Mouse (Mus musculus): Measurements from ENCODE around the gene Polg. TPM values are rescaled to one million over a fixed set of nuclear protein-coding genes. Genes with fewer than 3 reads are reported as not detected.

The Polg gene
- polyA plus RNA-seq, 1 experiment from 2014 or later = 22.0 TPM

DNA sequence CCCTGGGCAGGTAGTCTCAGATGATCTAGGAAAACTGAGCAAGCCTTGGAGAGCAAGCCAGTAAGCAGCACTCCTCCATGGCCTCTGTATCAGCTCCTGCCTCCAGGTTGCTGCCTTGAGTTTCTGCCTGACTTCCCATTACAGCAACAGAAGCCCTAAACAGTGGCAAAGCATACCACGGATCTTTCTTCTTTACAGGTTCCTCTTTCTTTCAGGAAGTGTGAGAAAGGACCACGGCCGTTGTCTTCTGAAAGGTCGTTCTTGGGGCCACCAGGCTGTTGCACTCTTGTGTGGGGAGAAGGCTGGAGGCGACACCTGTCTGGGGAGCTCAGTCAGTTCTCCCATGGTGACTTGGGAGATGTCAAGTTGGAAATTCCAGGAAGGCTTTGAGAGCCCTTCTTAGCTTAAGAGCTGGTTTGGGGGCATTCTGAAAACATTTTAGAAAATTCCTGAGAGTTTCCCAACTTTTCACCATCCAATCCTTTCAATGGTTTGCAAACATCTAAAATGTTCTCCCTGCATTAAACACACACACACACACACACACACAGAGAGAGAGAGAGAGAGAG, 8.8 kb upstream of the Polg start:
- Histone ChIP-seq H3K27me3 (no peaks in the 10 kb centered on the region), H3K4me2 (replicated peaks) (no peak overlapping the region), H3K9ac (replicated peaks) (no peak overlapping the region), H3K4me1 (replicated peaks) (no peaks in the 10 kb centered on the region), H3K9me3 (no peaks in the 10 kb centered on the region), H3K4me3 (replicated peaks) (no peak overlapping the region), H3K36me3 (no peaks in the 10 kb centered on the region), H3K27ac (no peak overlapping the region)
- ATAC-seq = no peak
- 85% methylated on average over 5 of the region's 5 CpGs for WGBS

DNA sequence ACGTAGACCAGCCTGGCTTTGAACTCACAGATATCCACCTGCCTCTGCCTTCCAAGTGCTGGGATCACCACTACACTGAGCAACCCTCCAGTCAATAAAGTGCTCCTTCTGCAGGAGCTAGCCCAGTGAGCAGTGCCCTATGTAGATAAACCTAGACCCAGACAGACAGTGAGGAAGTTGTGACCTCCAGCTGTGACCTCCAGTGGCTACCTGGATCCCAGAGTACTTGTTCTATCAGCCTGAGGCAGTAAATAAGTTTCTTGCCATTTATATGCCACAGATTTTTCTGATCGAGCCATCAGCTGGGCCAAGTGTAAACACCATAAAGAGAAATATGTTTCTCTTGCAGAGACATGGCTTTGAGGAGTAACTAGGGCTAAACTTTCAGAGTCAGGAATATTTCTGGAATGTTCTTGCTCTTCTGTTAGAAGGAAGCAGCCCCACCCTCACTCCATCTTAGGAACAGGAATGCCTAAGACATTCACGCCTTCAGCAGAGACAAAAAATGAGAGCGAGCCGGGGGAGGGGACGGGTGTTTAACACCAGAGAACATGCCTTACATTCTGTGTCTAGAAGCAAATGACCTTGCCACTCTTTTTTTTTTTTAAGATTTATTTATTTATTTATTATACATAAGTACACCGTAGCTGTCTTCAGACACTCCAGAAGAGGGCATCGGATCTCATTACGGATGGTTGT, 7.5 kb upstream of the Polg start:
- Histone ChIP-seq H3K4me1 (replicated peaks) (no peaks in the 10 kb centered on the region), H3K36me3 (no peaks in the 10 kb centered on the region), H3K9ac (replicated peaks) (no peak overlapping the region), H3K27ac (no peak overlapping the region), H3K4me3 (replicated peaks) (no peak overlapping the region), H3K9me3 (no peaks in the 10 kb centered on the region), H3K4me2 (replicated peaks) (no peak overlapping the region), H3K27me3 (peaks cover 7% of the 10 kb centered on the region; the same call in 1 of the 2 replicates)
- no peak for ATAC-seq
- 91% methylated on average over 9 of the region's 9 CpGs for whole genome bisulfite sequencing

DNA sequence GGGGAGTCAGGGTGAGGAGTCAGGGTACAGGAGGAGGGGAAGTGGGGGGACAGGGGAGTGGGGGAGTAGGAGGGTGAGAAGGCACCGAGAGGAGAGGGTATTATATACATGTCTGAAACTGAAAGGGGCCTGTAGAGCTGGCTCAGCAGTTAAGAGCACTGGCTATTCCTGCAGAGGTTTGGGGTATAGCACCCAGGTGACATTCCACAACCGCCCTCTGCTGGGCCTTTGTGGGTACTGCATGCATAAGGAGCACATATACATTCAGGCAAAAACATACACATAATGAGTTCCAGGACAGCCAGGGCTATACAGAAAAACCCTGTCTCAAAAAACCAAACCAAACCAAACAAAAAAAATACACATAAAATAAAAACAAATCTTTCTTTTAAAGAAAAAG, 6.6 kb upstream of the Polg start:
- 55% methylated on average over 2 of the region's 2 CpGs for WGBS

DNA sequence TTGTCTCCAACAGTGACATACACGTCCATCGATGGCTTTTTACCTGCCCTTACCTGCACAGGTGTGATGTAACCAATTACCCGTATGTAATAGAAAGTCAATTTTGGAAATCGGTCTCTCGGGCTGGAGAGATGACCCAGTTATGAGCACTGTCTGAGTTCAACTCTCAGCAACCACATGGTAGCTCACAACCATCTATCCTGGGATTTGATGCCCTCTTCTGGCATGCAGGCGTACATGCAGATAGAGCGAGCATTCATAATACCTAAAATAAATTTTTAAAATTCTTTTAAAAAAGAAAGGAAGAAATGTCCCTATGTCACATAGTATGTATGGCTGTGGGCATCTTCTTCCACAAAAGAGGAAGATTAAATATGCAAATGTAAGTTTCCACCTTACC, 5.3 kb upstream of the Polg start:
- Histone ChIP-seq H3K4me3 (replicated peaks) (no peak overlapping the region), H3K36me3 (no peaks in the 10 kb centered on the region), H3K4me1 (replicated peaks) (peaks cover 13% of the 10 kb centered on the region), H3K9ac (replicated peaks) (no peak overlapping the region), H3K9me3 (no peaks in the 10 kb centered on the region), H3K27me3 (peaks cover 13% of the 10 kb centered on the region; the same call in 1 of the 2 replicates), H3K4me2 (replicated peaks) (no peak overlapping the region), H3K27ac (no peak overlapping the region)
- 70% methylated on average over 7 of the region's 7 CpGs for whole genome bisulfite sequencing
- no peak for ATAC-seq

More for the DNA sequence above, 6.6 kb upstream of the Polg start:
- Histone ChIP-seq H3K9ac (replicated peaks) (no peak overlapping the region), H3K4me1 (replicated peaks) (peaks cover 1% of the 10 kb centered on the region), H3K36me3 (no peaks in the 10 kb centered on the region), H3K27ac (no peak overlapping the region), H3K4me3 (replicated peaks) (no peak overlapping the region), H3K4me2 (replicated peaks) (no peak overlapping the region), H3K9me3 (no peaks in the 10 kb centered on the region), H3K27me3 (peaks cover 13% of the 10 kb centered on the region; the same call in 1 of the 2 replicates)
- no peak for ATAC-seq

DNA sequence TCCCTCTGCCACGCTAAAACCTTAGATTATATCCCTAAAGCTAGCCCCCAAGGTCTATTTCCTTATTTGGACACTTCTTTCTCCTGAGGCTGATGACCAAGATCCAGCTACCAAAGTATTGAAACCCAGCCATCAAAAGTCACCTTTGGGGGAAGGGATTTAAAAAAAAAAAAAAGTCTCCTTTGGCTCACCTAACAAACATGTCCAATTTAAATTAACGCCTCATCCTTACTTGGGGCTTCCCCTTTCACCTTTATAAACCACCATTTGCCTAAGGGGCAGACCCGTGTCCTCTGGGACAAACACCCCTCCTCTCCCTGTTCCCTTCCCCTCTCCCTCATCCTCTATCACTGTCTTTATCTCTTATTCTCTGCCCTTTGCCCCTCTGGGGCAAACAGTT, 4.6 kb upstream of the Polg start:
- no peak overlapping the region for H3K9ac ChIP-seq (replicated peaks)
- no peak overlapping the region for H3K4me2 ChIP-seq (replicated peaks)
- ATAC-seq = no peak
- peaks cover 13% of the 10 kb centered on the region for H3K4me1 ChIP-seq (replicated peaks)
- no peak overlapping the region for H3K4me3 ChIP-seq (replicated peaks)
- H3K9me3 ChIP-seq = no peaks in the 10 kb centered on the region
- H3K27ac ChIP-seq = no peak overlapping the region
- 72% methylated on average over 3 of the region's 3 CpGs for WGBS
- no peaks in the 10 kb centered on the region for H3K36me3 ChIP-seq
- H3K27me3 ChIP-seq = peaks cover 13% of the 10 kb centered on the region; the same call in 1 of the 2 replicates

DNA sequence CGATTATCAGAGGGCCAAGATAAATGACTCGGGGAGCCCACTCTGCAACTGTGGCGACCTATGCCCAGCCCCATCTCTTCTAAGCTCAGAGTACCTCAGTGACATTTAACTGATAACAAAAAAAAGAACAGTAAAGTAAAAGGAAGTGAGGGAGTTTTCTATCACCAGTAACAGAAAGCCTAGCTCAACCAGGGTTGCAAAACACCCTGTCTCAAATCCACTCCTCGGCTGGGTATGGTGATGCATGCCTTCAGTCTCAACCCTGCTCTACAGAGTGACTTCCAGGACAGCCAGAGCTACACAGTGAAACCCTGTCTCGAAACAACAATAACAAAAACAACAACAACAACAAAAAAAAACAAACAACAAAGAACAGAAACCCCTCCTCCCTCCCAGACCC, 3.6 kb upstream of the Polg start:
- H3K27ac ChIP-seq = no peak overlapping the region
- peaks cover 21% of the 10 kb centered on the region for H3K4me1 ChIP-seq (replicated peaks)
- H3K9me3 ChIP-seq = no peaks in the 10 kb centered on the region
- ATAC-seq = no peak
- WGBS = 87% methylated on average over 5 of the region's 5 CpGs
- H3K9ac ChIP-seq (replicated peaks) = no peak overlapping the region
- peaks cover 16% of the 10 kb centered on the region for H3K27me3 ChIP-seq
- H3K36me3 ChIP-seq = no peaks in the 10 kb centered on the region
- H3K4me2 ChIP-seq (replicated peaks) = no peak overlapping the region
- H3K4me3 ChIP-seq (replicated peaks) = no peak overlapping the region

DNA sequence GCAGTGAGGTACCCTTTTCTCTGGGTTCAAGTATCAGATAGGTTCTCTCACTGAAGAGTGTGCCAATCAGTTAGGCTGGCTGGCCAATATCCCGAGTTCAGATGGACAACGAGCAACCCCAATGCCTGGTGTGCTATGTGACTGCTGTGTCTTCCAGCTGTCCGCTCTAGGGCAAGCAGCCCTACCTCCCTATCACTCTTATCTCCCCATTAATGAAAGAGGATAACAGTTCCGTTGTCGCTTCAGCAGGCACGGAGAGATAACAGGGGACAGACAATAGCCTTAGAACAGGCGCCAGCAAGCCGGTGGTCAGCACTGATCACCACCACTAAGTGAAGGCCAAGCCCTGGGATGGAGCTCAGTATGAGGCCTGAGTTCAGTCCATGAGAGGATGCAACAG, 2.8 kb upstream of the Polg start:
- H3K9me3 ChIP-seq = no peaks in the 10 kb centered on the region
- H3K4me3 ChIP-seq (replicated peaks) = no peak overlapping the region
- no peak overlapping the region for H3K9ac ChIP-seq (replicated peaks)
- no peak for ATAC-seq
- H3K4me1 ChIP-seq (replicated peaks) = peaks cover 29% of the 10 kb centered on the region
- H3K36me3 ChIP-seq = no peaks in the 10 kb centered on the region
- H3K4me2 ChIP-seq (replicated peaks) = no peak overlapping the region
- H3K27me3 ChIP-seq = peaks cover 21% of the 10 kb centered on the region
- H3K27ac ChIP-seq = no peak overlapping the region
- WGBS = 52% methylated on average over 8 of the region's 8 CpGs

DNA sequence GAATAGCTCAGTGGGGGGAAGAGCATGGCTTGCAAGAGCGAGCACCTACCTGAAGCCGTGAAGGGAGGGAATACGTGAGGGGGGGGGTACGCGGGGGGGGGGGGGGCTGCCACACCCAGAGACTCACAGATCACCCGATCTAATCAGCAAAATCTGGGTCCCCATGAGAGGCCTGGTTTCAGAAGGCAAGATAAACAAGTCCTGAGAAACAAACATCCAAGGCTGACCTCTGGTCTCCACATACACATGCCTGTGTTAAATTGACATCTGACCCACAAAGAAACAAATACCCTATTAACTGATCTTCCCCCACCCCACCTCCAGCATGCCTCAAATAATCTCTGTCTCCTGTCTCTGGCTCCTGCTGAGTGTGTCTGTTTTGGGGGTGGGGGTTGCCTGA, 1.8 kb upstream of the Polg start:
- Histone ChIP-seq H3K27ac (no peak overlapping the region), H3K9ac (replicated peaks) (no peak overlapping the region), H3K4me3 (replicated peaks) (0 out of 2 replicates have a peak overlapping the region, but pooled peaks have one; percentile 17), H3K27me3 (peaks cover 21% of the 10 kb centered on the region), H3K4me2 (replicated peaks) (peak overlapping the region; percentile 46), H3K4me1 (replicated peaks) (peaks cover 37% of the 10 kb centered on the region), H3K9me3 (no peaks in the 10 kb centered on the region), H3K36me3 (peaks cover 5% of the 10 kb centered on the region)
- ATAC-seq = no peak
- 2% methylated on average over 5 of the region's 6 CpGs for WGBS

DNA sequence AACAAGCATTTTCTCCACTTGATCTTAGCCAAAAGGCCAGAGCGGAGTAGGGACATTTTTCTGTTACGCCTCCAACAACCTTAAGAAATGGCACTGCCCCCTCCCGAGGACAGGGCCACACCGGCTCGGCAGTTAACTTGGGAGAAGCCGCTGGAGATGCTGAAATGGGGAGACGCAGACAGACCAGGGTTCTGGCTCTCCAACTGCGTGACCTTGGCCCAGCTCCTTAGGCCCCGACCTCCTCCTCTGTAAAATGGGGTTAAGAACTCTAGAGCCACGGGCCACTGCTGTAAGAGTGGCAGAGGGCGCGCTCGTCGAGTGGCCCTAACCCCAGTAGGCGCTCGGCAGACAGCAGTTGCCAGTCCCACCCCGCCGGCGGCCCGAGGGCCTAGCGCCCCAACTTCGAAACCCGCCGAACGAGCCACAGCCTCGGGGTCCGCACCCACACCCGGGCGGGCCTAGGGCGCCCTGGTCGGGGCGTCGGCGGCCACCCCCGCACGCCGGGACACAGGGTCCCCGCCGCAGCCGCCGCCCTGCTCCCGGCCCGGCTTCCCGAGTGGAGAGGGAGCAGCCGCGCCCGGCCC, 609 bp downstream of the Polg start:
- ATAC-seq = peak; percentile 78

DNA sequence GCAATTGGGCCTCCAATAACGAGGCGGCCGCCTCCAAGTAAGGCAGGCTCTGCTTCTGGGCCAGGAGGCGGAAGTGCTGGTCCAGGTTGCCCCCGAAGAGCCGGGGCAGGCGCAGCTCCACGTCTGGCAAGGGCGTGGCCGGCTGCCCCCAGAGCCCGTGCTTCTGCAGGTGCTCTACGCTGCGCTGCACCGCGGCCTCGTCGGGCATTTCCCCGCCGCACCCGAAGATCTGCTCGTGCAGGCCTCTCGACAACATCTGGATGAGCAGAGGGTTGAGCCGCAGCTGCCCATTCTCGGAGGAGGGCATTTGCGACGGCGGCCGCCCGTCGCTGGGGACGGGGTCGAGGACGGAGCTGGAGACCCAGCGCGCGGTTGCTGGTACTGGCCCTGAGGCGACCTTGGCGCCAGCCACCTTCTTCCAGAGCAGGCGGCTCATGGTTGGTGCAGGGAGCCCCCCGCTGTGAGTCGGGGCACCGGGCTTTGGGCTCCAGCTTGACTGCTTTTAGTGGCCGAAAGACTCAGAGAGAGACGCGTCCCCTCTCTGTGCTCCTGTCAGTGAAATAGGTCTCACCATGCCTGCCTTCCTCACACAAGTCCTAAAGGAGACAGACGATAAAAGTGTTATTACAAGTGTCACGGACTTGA, 1.3 kb downstream of the Polg start:
- no peak overlapping the region for H3K27ac ChIP-seq
- peaks cover 37% of the 10 kb centered on the region for H3K4me1 ChIP-seq (replicated peaks)
- peak overlapping the region; percentile 86 for H3K4me3 ChIP-seq (replicated peaks)
- no peak for ATAC-seq
- peak overlapping the region; percentile 92 for H3K4me2 ChIP-seq (replicated peaks)
- no peaks in the 10 kb centered on the region for H3K9me3 ChIP-seq
- H3K9ac ChIP-seq (replicated peaks) = peak overlapping the region; percentile 83
- peaks cover 21% of the 10 kb centered on the region for H3K27me3 ChIP-seq
- H3K36me3 ChIP-seq = peaks cover 31% of the 10 kb centered on the region
- WGBS = 5% methylated on average over 47 of the region's 47 CpGs

More for the DNA sequence above, 609 bp downstream of the Polg start:
- peak overlapping the region; percentile 78 for H3K27ac ChIP-seq
- H3K27me3 ChIP-seq = peaks cover 21% of the 10 kb centered on the region
- peak overlapping the region; percentile 86 for H3K4me3 ChIP-seq (replicated peaks)
- H3K9ac ChIP-seq (replicated peaks) = peak overlapping the region; percentile 83
- peak overlapping the region; percentile 92 for H3K4me2 ChIP-seq (replicated peaks)
- whole genome bisulfite sequencing = under 1% methylated on average over 44 of the region's 47 CpGs
- no peaks in the 10 kb centered on the region for H3K9me3 ChIP-seq
- H3K36me3 ChIP-seq = peaks cover 24% of the 10 kb centered on the region
- peaks cover 37% of the 10 kb centered on the region for H3K4me1 ChIP-seq (replicated peaks)

DNA sequence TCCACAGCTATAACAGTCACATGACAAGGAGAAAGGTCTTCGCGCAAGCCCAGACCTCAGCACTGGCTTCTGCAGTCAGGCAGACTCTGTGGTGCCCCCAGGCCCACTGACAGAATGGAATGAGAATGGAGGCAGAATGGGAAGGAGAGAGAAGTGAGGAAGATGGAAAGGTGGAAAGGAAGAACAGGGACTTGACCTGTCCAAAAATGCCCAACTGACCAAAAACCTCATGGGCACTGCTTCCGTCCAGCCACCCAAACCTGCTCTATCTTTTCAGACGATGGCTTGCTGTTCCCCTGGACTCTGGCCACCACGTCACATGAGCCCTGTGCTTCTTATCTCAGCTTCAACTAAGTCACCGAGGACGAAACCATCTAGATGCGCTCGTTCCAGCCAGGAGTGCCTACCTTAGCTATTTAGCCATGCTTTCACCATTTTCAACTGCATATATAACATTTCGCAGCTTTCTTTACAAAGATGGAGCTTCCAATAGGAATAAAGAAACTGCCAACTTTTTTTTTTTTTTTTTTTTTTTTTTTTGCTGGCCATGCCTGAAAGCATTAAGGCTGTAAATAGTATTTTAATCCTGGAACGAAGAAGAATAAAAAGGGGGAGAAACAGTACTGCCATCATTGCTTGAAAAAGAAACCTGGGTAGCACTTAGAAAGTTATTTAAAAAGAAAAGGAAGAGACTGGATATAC, 2.6 kb downstream of the Polg start:
- Histone ChIP-seq H3K27me3 (peaks cover 13% of the 10 kb centered on the region), H3K4me2 (replicated peaks) (no peak overlapping the region)

More for the DNA sequence above, 2.6 kb downstream of the Polg start:
- Histone ChIP-seq H3K4me3 (replicated peaks) (no peak overlapping the region), H3K27ac (no peak overlapping the region), H3K9ac (replicated peaks) (no peak overlapping the region; the same call in 1 of the 2 replicates), H3K36me3 (peaks cover 45% of the 10 kb centered on the region), H3K4me1 (replicated peaks) (peaks cover 37% of the 10 kb centered on the region), H3K9me3 (no peaks in the 10 kb centered on the region)
- 93% methylated on average over 11 of the region's 11 CpGs for WGBS
- ATAC-seq = no peak
